Mouse (Mus musculus): ENCODE measurements around the gene Rcc1l. TPM values are rescaled to one million over a fixed set of nuclear protein-coding genes. Genes with fewer than 3 reads are reported as not detected.

Gene Rcc1l
- polyA plus RNA-seq, 1 experiment from 2014 or later = 21.0 TPM

DNA sequence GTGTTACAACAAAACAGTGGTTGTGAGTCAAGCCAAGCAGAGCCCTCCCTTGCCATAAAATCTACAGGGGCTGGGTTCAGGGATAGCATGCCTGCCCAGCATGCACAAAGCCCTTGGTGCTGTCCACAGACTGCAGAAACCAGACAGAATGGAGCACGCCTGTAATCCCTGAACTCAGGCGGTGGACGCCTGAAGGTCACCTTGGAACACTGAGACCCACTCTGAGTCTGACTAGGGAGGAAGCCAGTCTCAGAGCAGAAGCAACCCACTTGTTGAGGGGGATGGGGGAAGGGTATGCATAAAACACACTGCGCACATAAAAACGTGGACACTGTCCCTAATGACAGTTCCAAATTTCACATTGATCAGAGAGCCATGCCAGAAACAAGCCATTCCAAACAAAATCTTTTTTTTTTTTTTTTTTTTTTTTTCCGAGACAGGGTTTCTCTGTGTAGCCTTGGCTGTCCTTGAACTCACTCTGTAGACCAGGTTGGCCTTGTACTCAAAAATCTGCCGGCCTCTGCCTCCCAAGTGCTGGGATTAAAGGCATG, 20.6 kb downstream of the Rcc1l start:
- H3K9me3 ChIP-seq (replicated peaks; ENCODE audit: control insufficient read depth, low read length) = no peaks in the 10 kb centered on the region
- H3K27ac ChIP-seq (ENCODE audit: low read depth, low read length) = no peak overlapping the region
- ATAC-seq (replicated peaks; ENCODE audit: insufficient number of reproducible peaks, low FRiP score, low TSS enrichment) = no peak
- H3K9ac ChIP-seq (ENCODE audit: low read depth, low read length) = no peak overlapping the region
- H3K27me3 ChIP-seq (ENCODE audit: control insufficient read depth, insufficient read depth, low read length) = no peaks in the 10 kb centered on the region
- H3K36me3 ChIP-seq (ENCODE audit: control insufficient read depth, insufficient read depth, low read length) = peaks cover 32% of the 10 kb centered on the region
- 74% methylated on average over 7 of the region's 7 CpGs for WGBS (ENCODE audit: insufficient replicate concordance)
- no peaks in the 10 kb centered on the region for H3K4me1 ChIP-seq (ENCODE audit: control insufficient read depth, insufficient read depth, low read length)
- no peak overlapping the region for H3K4me2 ChIP-seq
- no peak overlapping the region for H3K4me3 ChIP-seq (ENCODE audit: low read depth, low read length)

GRCm38 (mm10) chr5:134151895-134152294, 24.7 kb downstream of the Rcc1l start:
- no peaks in the 10 kb centered on the region for H3K9me3 ChIP-seq (replicated peaks; ENCODE audit: control insufficient read depth, low read length)
- H3K9ac ChIP-seq (ENCODE audit: low read depth, low read length) = no peak overlapping the region
- no peak overlapping the region for H3K4me2 ChIP-seq
- H3K36me3 ChIP-seq (ENCODE audit: control insufficient read depth, insufficient read depth, low read length) = peaks cover 36% of the 10 kb centered on the region
- no peaks in the 10 kb centered on the region for H3K27me3 ChIP-seq (ENCODE audit: control insufficient read depth, insufficient read depth, low read length)
- WGBS (ENCODE audit: insufficient replicate concordance) = 90% methylated on average over 11 of the region's 11 CpGs
- H3K27ac ChIP-seq (ENCODE audit: low read depth, low read length) = no peak overlapping the region
- H3K4me1 ChIP-seq (ENCODE audit: control insufficient read depth, insufficient read depth, low read length) = no peaks in the 10 kb centered on the region; the same call in 1 of the 2 replicates
- no peak for ATAC-seq (replicated peaks; ENCODE audit: insufficient number of reproducible peaks, low FRiP score, low TSS enrichment)
- H3K4me3 ChIP-seq (ENCODE audit: low read depth, low read length) = no peak overlapping the region

GRCm38 (mm10) chr5:134148153-134148552, 28.4 kb downstream of the Rcc1l start:
- no peak for ATAC-seq (replicated peaks; ENCODE audit: insufficient number of reproducible peaks, low FRiP score, low TSS enrichment)
- WGBS (ENCODE audit: insufficient replicate concordance) = 95% methylated on average over 4 of the region's 4 CpGs
- Histone ChIP-seq H3K4me2 (no peak overlapping the region), H3K27me3 (ENCODE audit: control insufficient read depth, insufficient read depth, low read length) (no peaks in the 10 kb centered on the region), H3K27ac (ENCODE audit: low read depth, low read length) (no peak overlapping the region), H3K36me3 (ENCODE audit: control insufficient read depth, insufficient read depth, low read length) (peaks cover 18% of the 10 kb centered on the region), H3K4me3 (ENCODE audit: low read depth, low read length) (no peak overlapping the region), H3K4me1 (ENCODE audit: control insufficient read depth, insufficient read depth, low read length) (no peaks in the 10 kb centered on the region; the same call in 1 of the 2 replicates), H3K9me3 (replicated peaks; ENCODE audit: control insufficient read depth, low read length) (peaks cover 4% of the 10 kb centered on the region; the same call in 1 of the 2 replicates), H3K9ac (ENCODE audit: low read depth, low read length) (no peak overlapping the region)

DNA sequence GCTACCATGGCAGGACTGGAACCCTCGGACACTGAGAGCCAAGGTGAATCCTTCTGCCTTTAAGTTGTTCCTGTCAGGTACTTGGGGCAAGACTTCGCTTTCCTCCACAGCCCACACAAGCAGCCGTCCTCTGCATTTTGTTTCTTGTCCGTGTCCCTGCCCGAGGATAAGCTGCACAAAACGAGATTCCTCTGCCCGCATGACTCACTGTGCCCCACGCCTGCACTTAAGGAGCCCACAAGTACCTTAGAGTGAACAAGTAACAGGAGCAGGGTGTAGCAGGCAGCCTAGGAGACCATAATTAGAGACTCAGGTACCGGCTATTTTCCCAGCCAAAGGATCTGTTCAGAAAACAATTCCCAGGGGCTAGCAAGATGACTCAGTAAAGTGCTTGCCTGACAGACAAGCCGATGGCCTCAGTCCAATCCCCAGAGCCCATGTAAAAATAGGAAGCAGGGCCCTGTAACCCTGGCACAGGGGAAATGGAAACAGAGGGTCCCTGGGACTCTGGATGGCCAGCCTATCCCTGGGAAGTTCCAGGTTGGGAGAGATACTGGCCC, 29.3 kb downstream of the Rcc1l start:
- Histone ChIP-seq H3K27me3 (ENCODE audit: control insufficient read depth, insufficient read depth, low read length) (no peaks in the 10 kb centered on the region), H3K4me3 (ENCODE audit: low read depth, low read length) (no peak overlapping the region), H3K9ac (ENCODE audit: low read depth, low read length) (no peak overlapping the region), H3K4me2 (no peak overlapping the region), H3K4me1 (ENCODE audit: control insufficient read depth, insufficient read depth, low read length) (no peaks in the 10 kb centered on the region; the same call in 1 of the 2 replicates), H3K36me3 (ENCODE audit: control insufficient read depth, insufficient read depth, low read length) (peaks cover 18% of the 10 kb centered on the region), H3K27ac (ENCODE audit: low read depth, low read length) (no peak overlapping the region), H3K9me3 (replicated peaks; ENCODE audit: control insufficient read depth, low read length) (peaks cover 4% of the 10 kb centered on the region; the same call in 1 of the 2 replicates)
- ATAC-seq (replicated peaks; ENCODE audit: insufficient number of reproducible peaks, low FRiP score, low TSS enrichment) = no peak
- WGBS (ENCODE audit: insufficient replicate concordance) = 71% methylated on average over 10 of the region's 10 CpGs

GRCm38 (mm10) chr5:134144986-134145385, 31.6 kb downstream of the Rcc1l start:
- ATAC-seq (replicated peaks; ENCODE audit: insufficient number of reproducible peaks, low FRiP score, low TSS enrichment) = no peak
- H3K9ac ChIP-seq (ENCODE audit: low read depth, low read length) = no peak overlapping the region
- no peak overlapping the region for H3K27ac ChIP-seq (ENCODE audit: low read depth, low read length)
- no peaks in the 10 kb centered on the region for H3K27me3 ChIP-seq (ENCODE audit: control insufficient read depth, insufficient read depth, low read length)
- H3K4me3 ChIP-seq (ENCODE audit: low read depth, low read length) = no peak overlapping the region
- H3K4me2 ChIP-seq = no peak overlapping the region
- H3K36me3 ChIP-seq (ENCODE audit: control insufficient read depth, insufficient read depth, low read length) = peaks cover 4% of the 10 kb centered on the region
- peaks cover 4% of the 10 kb centered on the region; the same call in 1 of the 2 replicates for H3K9me3 ChIP-seq (replicated peaks; ENCODE audit: control insufficient read depth, low read length)
- 90% methylated on average over 8 of the region's 8 CpGs for WGBS (ENCODE audit: insufficient replicate concordance)
- no peaks in the 10 kb centered on the region; the same call in 1 of the 2 replicates for H3K4me1 ChIP-seq (ENCODE audit: control insufficient read depth, insufficient read depth, low read length)

GRCm38 (mm10) chr5:134142381-134142780, 34.2 kb downstream of the Rcc1l start:
- Histone ChIP-seq H3K9ac (ENCODE audit: low read depth, low read length) (no peak overlapping the region), H3K9me3 (replicated peaks; ENCODE audit: control insufficient read depth, low read length) (peaks cover 4% of the 10 kb centered on the region; the same call in 1 of the 2 replicates), H3K36me3 (ENCODE audit: control insufficient read depth, insufficient read depth, low read length) (no peaks in the 10 kb centered on the region; the same call in none of the 2 replicates), H3K4me3 (ENCODE audit: low read depth, low read length) (no peak overlapping the region), H3K4me2 (no peak overlapping the region), H3K27ac (ENCODE audit: low read depth, low read length) (no peak overlapping the region), H3K4me1 (ENCODE audit: control insufficient read depth, insufficient read depth, low read length) (no peaks in the 10 kb centered on the region; the same call in 1 of the 2 replicates), H3K27me3 (ENCODE audit: control insufficient read depth, insufficient read depth, low read length) (no peaks in the 10 kb centered on the region)
- no peak for ATAC-seq (replicated peaks; ENCODE audit: insufficient number of reproducible peaks, low FRiP score, low TSS enrichment)
- 62% methylated on average over 11 of the region's 11 CpGs for WGBS (ENCODE audit: insufficient replicate concordance)

DNA sequence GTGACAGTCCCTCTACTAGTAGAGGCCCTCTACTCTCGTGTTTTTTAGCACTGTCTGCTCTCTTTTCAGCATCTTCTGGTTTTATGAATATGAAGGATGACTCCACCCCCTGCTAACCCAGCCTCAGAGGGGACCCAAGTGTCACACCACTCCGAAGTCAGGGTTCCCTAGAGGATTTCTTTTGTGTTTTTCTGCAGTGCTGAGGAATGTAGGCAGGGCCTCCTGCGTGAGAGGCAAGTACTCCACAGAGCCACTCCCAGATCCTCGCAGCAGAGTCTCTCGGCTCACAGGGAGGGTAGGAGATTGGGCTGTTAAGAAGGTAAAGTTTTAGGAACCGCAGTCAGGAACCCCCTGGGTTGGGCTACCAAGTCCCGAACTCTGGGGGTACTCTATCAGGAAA, 35.3 kb downstream of the Rcc1l start:
- WGBS (ENCODE audit: insufficient replicate concordance) = 66% methylated on average over 7 of the region's 7 CpGs
- Histone ChIP-seq H3K27ac (ENCODE audit: low read depth, low read length) (no peak overlapping the region), H3K4me3 (ENCODE audit: low read depth, low read length) (no peak overlapping the region), H3K4me1 (ENCODE audit: control insufficient read depth, insufficient read depth, low read length) (no peaks in the 10 kb centered on the region), H3K9me3 (replicated peaks; ENCODE audit: control insufficient read depth, low read length) (peaks cover 4% of the 10 kb centered on the region; the same call in 1 of the 2 replicates), H3K4me2 (no peak overlapping the region), H3K36me3 (ENCODE audit: control insufficient read depth, insufficient read depth, low read length) (no peaks in the 10 kb centered on the region; the same call in none of the 2 replicates), H3K27me3 (ENCODE audit: control insufficient read depth, insufficient read depth, low read length) (no peaks in the 10 kb centered on the region), H3K9ac (ENCODE audit: low read depth, low read length) (no peak overlapping the region)
- ATAC-seq (replicated peaks; ENCODE audit: insufficient number of reproducible peaks, low FRiP score, low TSS enrichment) = no peak

DNA sequence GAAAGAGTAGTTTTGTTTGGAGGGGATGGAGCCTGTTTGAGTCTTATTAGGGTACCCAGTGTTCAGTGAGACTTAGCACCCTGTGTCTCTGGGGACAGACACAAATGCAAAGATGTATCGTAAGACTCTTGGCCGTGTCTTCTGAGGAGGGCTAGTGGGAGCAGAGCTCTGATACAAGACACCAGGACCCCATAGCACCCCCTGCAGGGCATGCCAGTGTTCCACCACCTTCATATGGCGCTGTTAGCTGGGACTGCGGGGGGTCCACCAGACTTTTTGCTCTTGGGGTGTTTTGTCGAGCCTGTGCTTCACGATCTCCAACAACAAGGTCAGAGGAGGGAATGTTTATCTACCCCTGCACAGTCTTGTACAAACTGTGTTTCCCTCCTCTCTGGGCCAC, 37.1 kb downstream of the Rcc1l start:
- Histone ChIP-seq H3K4me3 (ENCODE audit: low read depth, low read length) (no peak overlapping the region), H3K36me3 (ENCODE audit: control insufficient read depth, insufficient read depth, low read length) (no peaks in the 10 kb centered on the region; the same call in 1 of the 2 replicates), H3K27me3 (ENCODE audit: control insufficient read depth, insufficient read depth, low read length) (no peaks in the 10 kb centered on the region), H3K4me2 (no peak overlapping the region), H3K9me3 (replicated peaks; ENCODE audit: control insufficient read depth, low read length) (no peaks in the 10 kb centered on the region), H3K27ac (ENCODE audit: low read depth, low read length) (no peak overlapping the region), H3K9ac (ENCODE audit: low read depth, low read length) (no peak overlapping the region), H3K4me1 (ENCODE audit: control insufficient read depth, insufficient read depth, low read length) (no peaks in the 10 kb centered on the region)
- ATAC-seq (replicated peaks; ENCODE audit: insufficient number of reproducible peaks, low FRiP score, low TSS enrichment) = no peak
- WGBS (ENCODE audit: insufficient replicate concordance) = 78% methylated on average over 6 of the region's 6 CpGs

DNA sequence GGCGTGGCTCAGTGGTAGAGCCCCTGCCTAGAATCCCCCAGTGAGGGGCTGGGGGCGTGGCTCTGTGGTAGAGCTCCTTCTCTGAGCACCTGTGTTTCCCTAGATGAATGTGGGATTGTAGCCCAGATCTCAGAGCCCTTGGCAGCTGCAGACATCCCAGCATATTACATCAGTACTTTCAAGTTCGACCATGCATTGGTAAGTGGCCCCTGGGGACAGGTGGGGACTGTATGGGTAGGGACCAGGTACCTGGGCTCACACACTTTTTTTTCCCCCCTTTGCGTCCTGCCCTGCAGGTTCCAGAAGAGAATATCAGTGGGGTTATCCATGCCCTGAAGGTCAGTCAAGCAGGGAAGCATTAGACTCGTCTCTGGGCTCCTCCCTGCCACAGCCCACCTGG, 38.6 kb downstream of the Rcc1l start:
- Histone ChIP-seq H3K4me1 (ENCODE audit: control insufficient read depth, insufficient read depth, low read length) (no peaks in the 10 kb centered on the region), H3K36me3 (ENCODE audit: control insufficient read depth, insufficient read depth, low read length) (no peaks in the 10 kb centered on the region; the same call in 1 of the 2 replicates)
- no peak for ATAC-seq (replicated peaks; ENCODE audit: insufficient number of reproducible peaks, low FRiP score, low TSS enrichment)

More for the DNA sequence above, 38.6 kb downstream of the Rcc1l start:
- Histone ChIP-seq H3K4me3 (ENCODE audit: low read depth, low read length) (no peak overlapping the region), H3K4me2 (no peak overlapping the region), H3K27me3 (ENCODE audit: control insufficient read depth, insufficient read depth, low read length) (no peaks in the 10 kb centered on the region), H3K9me3 (replicated peaks; ENCODE audit: control insufficient read depth, low read length) (no peaks in the 10 kb centered on the region), H3K27ac (ENCODE audit: low read depth, low read length) (no peak overlapping the region), H3K9ac (ENCODE audit: low read depth, low read length) (no peak overlapping the region)
- 78% methylated on average over 5 of the region's 5 CpGs for WGBS (ENCODE audit: insufficient replicate concordance)
